Mouse (Mus musculus) ovary, postnatal 14 days (tissue): Measurements from ENCODE around the gene Eaf1.
"Not testable (repeated sequence)": the region's sequence is repeated elsewhere in the genome, so short reads cannot be mapped to it uniquely, and the experiment has no call there.

ENCODE experiments used
- DNase-seq: peaks from one replicate; pipeline ENCODE4 v3.0.0; 2022; ENCODE audit warnings: low spot score

Gene Eaf1

DNA sequence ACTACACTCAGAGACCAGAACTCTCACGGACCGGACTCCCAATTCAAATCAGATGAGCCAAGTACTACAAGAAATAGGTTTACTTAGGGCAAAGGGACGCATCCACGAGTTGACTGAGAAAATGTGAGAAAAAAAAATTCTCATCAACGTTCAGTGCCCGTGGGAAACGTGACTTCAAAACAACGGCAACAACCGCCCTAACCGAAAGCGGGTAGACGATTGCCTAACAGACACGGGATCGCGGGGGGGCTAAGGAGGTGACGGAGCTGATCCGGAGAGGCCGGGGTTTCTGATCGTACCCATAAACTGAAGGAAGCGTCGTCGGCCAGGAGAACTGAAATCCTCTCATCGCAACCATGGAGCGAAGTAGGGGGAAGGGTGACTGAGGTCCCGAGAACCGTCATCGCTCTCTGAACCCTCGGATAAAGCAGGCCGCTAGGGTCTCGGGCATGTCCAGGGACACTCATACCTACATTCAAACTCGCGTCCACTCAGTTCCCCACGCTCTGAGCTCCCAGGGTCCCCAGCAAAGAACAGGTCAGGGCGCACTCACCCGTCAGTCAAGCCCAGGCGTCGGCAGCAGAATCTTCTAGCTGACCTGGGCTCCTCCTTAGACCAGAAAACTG lies at the start of gene Eaf1:
Gene Eaf1 (plus strand): TSS at position 51 of the 626 bp plus-strand sequence.
- DNase-seq = peak; percentile 14

DNA sequence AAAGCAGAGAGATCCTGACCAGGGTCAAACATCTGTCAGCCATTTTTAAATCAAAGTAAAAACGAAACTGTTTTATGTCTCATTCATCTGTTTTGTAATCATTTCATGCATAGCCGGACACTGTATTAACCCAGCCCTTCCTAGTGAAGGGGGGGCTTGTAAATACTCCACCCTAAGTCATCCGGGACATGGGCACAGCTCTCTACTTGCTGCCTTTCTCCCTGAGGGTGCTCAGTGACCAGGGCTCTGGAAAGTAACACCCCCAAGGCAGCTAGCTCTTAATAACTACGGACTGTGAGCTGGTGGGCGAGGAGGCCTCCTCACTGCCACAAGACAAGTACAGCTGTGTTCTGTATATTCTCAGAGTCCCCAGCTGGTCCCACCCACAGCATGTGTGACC lies 45.2 kb upstream of the Eaf1 start:
- no peak for DNase-seq

- not testable (repeated sequence) for DNase-seq
These were observed 40.3 kb upstream of the Eaf1 start for GRCm38 (mm10) chr14:31453946-31454345.

DNA sequence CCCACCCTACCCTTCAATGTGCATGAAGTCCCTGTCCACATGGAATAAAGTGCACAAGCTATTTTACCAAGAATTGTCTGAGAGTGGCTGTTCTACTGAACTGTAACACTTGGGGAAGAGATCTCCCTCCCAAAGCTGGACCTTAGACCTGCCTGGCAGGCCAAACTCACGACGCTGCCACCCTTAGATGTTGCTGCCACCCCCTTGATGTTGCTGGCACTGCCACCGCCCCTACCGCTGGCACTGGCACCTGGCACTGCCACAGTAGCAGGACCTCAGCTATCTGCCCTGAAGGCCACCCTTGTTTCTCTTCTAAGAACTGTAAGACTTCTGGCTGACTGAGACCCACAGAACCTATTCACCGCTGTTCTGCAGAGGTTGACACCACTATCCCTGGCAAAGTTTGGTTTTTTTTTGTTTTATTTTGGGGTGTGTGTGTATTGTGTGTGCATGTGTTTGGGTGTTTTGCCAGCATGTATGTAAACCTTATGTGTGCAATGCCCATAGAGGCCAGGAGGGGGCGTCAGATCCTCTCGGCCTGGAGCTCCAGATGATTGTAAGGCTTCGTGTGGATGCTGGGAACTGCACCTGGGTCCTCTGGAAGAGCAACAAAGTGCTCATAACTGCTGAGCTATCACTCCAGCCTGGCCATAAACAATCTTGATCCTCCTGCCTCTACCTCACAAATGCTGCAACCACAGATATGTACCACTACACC lies 39.2 kb upstream of the Eaf1 start:
- DNase-seq = no peak

- no peak for DNase-seq
These were observed 38.0 kb upstream of the Eaf1 start for GRCm38 (mm10) chr14:31456064-31456721.

DNA sequence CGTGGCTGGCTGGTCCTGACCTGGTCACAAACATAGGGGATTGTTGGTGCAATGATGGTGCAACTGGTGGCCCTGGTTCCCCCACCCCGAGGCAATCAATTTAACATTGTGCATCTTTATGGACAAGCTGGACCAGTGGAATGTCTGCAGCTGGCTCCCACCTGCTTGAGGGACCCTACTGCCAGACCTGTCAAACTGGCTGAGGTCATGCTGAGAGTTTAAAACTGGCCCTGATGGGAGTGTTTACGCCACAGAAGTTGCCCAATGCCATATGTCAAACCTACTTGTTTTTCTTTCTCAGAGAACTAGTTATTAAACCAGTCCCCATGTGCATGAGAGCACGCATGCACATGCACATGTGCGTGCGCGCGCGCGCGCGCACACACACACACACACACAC lies 36.2 kb upstream of the Eaf1 start:
- no peak for DNase-seq

GRCm38 (mm10) chr14:31462226-31462625 lies 32.0 kb upstream of the Eaf1 start:
- not testable (repeated sequence) for DNase-seq

DNA sequence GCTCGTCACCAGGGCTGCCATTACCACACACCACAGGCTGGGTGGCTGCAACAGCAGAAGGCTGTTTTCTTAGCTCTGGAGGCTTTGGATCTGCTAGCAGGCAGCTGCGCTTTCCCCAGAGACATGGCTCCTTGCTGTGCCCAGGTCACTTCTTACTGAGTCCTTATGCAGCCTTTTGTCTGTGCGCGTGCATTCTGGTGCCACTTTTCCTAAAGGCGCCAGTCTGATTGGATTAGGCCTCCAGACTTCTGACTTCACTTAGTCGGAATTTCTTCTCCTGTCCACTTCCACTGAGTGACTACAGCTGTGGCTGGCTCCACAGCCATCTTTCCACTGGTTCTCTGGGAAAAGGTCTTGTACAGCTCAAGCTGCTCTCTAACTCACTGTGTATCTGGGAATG lies 31.3 kb upstream of the Eaf1 start:
- no peak for DNase-seq

- no peak for DNase-seq
These were observed 30.0 kb upstream of the Eaf1 start for GRCm38 (mm10) chr14:31464176-31464575.

DNA sequence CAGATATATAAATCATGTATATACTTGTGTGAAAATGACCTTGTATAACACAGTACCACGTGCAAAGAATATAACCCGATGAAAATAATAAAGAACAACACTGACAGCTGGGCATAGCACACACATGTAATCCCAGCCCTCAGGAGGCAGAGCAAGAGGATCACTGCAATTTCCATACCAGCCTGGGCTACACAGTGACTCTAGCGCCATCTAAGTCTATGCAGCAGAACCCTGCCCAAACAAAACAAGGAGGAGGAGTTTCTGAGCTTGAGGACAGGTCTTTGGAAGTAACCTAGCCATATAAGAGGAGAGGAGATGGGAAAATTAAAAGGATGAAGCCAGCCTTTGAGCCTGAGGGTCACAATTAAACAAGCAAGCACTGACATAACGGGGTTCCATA lies 24.5 kb upstream of the Eaf1 start:
- DNase-seq = no peak

DNA sequence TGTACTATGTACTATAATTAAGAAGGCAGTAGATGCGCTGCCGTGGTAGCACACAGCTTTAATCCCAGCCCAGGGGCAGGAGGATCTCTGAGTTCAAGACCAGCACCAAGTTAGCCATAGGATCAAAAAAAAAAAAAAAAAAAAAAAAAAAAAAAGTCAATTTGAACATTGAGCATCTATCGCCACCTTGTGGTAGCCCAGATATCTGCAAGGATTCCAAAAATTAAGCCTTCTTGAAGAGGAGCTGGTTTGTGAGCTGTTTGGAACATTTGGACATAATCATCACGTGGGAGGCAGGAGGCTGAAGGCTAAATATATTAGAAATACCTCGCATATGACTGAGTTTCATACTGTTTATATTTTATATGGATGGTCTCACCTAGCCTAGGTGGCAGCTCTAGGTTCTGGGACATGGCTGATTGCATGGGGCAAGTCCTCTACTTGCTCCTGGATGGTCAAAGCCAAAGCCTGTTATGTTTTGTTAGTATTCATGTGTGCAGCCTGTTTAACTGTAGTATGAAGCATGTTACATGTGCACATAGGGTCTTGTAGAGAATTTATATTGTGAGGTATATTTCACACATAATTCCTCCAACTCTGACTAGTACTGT lies 21.6 kb upstream of the Eaf1 start:
- DNase-seq = peak; percentile 61

GRCm38 (mm10) chr14:31473297-31473696 lies 20.9 kb upstream of the Eaf1 start:
- DNase-seq = no peak

- DNase-seq = no peak
These were observed 11.8 kb upstream of the Eaf1 start for GRCm38 (mm10) chr14:31482417-31482816.

DNA sequence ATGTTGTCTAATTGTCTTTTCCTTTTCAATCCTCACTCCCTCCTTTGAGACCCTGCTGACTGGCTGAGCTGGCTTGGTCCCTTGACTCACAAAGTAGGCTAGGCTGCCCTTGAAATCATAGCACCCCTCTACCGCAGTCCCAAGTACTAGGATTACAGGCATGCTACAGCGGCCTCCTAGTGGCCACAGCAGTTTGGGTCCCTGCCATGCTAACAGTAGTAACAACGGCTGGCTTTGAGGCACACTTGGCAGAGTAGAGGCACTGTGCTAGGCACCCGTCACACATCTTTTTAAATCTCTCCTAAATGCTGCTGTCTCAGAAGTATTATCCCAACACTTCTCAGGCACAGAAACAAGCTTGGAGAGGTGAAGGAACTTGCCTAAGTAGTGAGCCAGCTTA lies 7.7 kb upstream of the Eaf1 start:
- DNase-seq = no peak

GRCm38 (mm10) chr14:31488055-31488454 lies 6.1 kb upstream of the Eaf1 start:
- no peak for DNase-seq

GRCm38 (mm10) chr14:31493901-31494300 lies 298 bp upstream of the Eaf1 start:
- no peak for DNase-seq

GRCm38 (mm10) chr14:31494975-31495455 lies 816 bp downstream of the Eaf1 start, which contains the start of gene Mettl6:
Mettl6 (minus strand) TSS chr14:31495040.
- peak; percentile 80 for DNase-seq

DNA sequence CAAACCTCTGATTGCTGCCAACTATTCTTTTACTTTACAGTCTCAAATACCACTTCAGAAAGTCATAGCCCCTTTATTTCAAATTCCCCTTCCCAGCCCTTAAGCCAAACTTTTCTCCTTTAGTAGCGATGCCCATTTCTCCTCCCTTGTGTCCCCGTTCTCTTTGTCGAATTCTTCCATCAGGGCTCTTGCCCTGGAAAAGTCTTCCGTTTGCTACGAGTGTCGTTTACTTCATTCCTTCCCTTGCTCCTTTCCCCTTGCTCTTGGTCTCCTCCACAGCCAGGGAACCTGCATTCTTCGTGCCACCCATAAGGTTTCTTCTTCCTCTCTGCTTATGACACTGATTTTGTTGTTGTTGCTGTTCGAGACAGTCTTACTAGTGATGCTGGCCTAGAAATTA lies 1.3 kb downstream of the Eaf1 start:
- DNase-seq = no peak

DNA sequence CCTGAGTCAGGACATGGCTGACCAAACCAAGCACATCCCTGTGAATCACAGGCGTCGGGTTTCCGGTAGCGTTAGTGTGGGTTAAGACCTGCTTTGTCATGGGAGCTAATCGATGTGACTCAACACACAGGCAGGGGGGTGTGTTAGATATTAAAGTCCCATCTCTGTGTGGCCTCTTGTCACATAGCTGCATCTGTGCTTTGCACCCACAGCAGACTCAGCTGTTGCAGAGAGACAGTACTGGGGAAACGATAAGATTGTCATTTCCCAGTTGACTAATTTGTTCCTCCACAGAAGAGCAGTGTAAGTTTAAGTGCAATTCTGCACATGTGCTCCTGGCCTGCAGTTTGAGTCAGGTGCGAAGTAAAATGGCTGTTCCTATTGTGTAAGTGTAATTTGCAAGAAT lies 2.0 kb downstream of the Eaf1 start:
- DNase-seq = no peak

DNA sequence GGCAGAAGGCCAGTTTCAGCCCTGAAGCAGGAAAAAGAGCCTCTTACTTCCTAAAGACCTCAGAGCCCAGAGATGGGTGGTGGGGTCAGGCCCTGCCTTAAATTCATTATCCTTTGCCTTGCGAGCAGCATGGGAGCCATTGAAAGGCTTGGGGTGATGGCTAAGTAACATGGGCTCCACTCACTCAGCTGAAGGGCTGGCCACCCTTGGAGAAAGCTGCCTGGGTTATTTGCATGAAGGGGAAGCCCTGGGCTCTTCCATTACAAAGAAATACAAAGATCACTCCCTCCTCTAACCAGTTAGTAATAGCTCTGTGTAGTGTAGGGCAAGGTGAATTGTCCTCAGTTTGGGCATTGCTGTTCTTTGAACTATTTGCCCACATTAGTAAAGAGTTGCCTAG lies 5.3 kb downstream of the Eaf1 start:
- no peak for DNase-seq

GRCm38 (mm10) chr14:31503406-31503805 lies 9.2 kb downstream of the Eaf1 start:
- no peak for DNase-seq

DNA sequence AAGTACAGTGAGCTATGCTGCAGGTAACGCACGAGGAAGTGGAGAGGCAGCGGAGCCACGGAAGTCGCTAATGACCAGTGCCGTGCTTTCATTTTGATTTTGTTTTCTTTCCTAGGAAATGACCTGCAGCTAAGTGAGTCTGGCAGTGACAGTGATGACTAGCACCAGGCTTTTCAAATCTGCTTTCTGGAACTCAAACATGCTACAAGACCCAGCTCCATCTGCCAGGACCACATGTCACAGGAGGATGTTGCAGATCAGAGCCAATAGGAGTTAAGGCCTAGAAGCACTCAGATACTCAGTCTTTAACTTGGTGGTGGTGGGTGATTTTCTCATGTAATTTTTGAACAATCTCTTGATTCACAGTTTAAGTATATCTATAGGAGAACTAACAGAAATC lies 12.3 kb downstream of the Eaf1 start:
- no peak for DNase-seq

GRCm38 (mm10) chr14:31509911-31510310 lies 15.7 kb downstream of the Eaf1 start:
- DNase-seq = no peak
